Mouse (Mus musculus): ENCODE results near the gene Fam107b. TPM values are rescaled to one million over a fixed set of nuclear protein-coding genes. Genes with fewer than 3 reads are reported as not detected.

The Fam107b gene
- polyA plus RNA-seq, 1 experiment from 2014 or later = 39.1 TPM

DNA sequence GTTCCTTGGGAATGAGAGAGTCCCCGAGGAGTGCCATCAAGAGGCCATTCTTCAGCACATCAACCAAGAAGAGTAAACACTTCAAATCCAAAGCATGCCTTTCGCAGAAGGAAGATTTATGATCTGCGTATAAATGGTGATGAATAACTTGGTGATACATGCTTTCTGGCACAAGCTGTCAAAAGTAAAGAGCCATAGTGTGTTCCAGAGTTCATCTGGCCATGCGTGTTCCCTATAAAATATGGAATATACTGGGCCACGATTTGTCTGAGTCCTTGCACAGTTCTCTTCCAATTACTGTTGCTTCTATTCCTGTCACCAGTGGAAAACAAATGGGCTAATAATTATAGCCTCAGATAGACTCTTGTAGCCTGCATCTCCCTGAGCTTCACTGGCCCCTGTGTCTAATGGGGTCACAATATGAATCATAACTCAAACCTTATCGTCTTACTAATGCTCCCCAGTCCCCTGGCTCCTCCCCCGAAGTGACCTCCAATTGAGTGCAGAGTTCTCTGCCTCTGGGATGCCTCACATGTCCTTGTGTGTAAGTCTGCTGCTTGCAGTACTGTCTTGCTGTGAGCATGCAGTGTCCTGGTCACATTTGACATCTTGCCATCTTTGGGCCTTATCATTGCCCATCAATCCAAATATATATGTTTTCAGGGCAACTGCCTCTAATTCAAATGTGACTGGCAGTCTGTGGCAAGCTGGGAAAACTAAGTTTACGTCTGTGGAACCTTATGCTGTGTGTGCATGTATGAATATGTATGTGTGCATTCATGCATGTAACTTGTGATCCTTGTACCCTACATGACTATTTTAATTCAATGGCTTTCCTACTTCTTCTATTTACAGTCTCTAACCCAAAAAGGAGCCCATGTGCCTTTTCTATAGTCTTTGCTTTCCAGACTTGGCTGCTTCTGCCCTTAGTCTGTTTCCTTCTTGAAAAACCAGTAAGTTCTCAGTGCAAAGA lies 252.5 kb downstream of the Fam107b start:
- no peak overlapping the region for H3K4me3 ChIP-seq (replicated peaks)
- no peak overlapping the region for H3K4me2 ChIP-seq (replicated peaks)
- ATAC-seq = no peak
- H3K27ac ChIP-seq = no peak overlapping the region
- H3K9me3 ChIP-seq = no peaks in the 10 kb centered on the region
- WGBS = 74% methylated on average over 8 of the region's 8 CpGs
- H3K9ac ChIP-seq (replicated peaks) = no peak overlapping the region
- no peaks in the 10 kb centered on the region for H3K36me3 ChIP-seq
- no peaks in the 10 kb centered on the region for H3K27me3 ChIP-seq
- 0 out of 2 replicates have a peak, but pooled peaks cover 4% of the 10 kb centered on the region for H3K4me1 ChIP-seq (replicated peaks)

Other genes starting within 250 kb of the Fam107b start
- gene Rpp38, start 237.8 kb upstream of the Fam107b start, polyA plus RNA-seq (2015; fragmentation: Nextera tagmentation; extraction: Ambion mirVana) = 12.8 and 14.7 TPM in 2 replicates
- 1.2 and 1.3 TPM in 2 replicates for gene Acbd7, start 234.3 kb upstream of the Fam107b start, polyA plus RNA-seq (2015; fragmentation: Nextera tagmentation; extraction: Ambion mirVana)
- gene Olah, start 173.3 kb upstream of the Fam107b start, polyA plus RNA-seq (2015; fragmentation: Nextera tagmentation; extraction: Ambion mirVana) = not detected in 2 replicates
- gene Meig1, start 147.8 kb upstream of the Fam107b start, polyA plus RNA-seq (2015; fragmentation: Nextera tagmentation; extraction: Ambion mirVana) = 2.1 TPM in 2 replicates
- gene Dclre1c, start 146.4 kb upstream of the Fam107b start, polyA plus RNA-seq (2015; fragmentation: Nextera tagmentation; extraction: Ambion mirVana) = 9.2 and 9.6 TPM in 2 replicates
- gene Suv39h2, start 95.5 kb upstream of the Fam107b start, polyA plus RNA-seq (2015; fragmentation: Nextera tagmentation; extraction: Ambion mirVana) = 15.3 and 16.6 TPM in 2 replicates
- 8.2 and 9.8 TPM in 2 replicates for gene Gm45902, start 57.7 kb upstream of the Fam107b start, polyA plus RNA-seq (2015; fragmentation: Nextera tagmentation; extraction: Ambion mirVana)
- 72.5 and 84.2 TPM in 2 replicates for gene Hspa14, start 57.7 kb upstream of the Fam107b start, polyA plus RNA-seq (2015; fragmentation: Nextera tagmentation; extraction: Ambion mirVana)
- gene Cdnf, start 57.5 kb upstream of the Fam107b start, polyA plus RNA-seq (2015; fragmentation: Nextera tagmentation; extraction: Ambion mirVana) = 0.13 and 0.31 TPM in 2 replicates

Measured in midbrain, embryonic 13.5 days (tissue).